Mouse (Mus musculus) cerebellum, postnatal 25 days (tissue): ENCODE data around the gene Gria3.

Experiments
- DNase-seq, 2 experiments: peaks; one replicate each; pipeline ENCODE4 v3.0.0; 2021; ENCODE audit warnings: mixed read lengths in 2 of 2

Gria3 gene

DNA sequence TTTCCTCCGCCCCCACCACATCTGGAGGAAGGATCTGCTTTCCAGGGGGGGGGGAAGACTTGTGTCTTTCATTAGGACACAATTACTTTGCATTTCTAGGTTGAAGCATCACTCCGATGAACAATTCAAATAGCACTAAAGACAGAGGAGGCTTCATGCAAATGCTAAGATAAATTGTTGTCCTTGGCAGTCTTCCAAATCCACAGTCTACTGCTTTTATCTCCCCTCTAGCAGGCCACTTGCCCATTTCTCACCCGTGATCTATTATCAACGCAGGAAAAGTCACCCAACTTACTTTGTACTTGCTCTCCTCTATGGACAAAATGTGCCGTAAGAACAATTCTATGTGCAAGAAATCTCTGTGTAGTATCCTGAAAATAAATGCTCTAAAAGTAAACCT lies 178.1 kb downstream of the Gria3 start:
- no peak for DNase-seq

DNA sequence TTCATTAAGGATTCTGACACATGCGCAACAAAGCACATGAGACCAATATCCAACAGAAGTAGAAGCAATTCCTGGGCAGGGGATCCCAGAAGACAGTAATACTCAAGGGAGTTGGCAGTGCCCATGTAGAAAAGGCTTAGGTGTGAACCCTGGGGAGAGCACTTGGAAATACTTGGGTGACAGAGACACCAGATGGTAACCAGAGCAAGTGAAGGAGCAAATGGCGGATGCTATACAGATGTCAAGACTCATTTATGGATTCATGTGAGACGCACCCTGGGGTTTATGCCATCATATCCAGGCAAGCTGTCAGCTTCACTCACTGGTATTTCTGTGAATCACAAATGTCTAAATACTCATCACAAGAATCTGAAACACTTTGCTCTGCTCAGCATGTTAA lies 187.0 kb downstream of the Gria3 start:
- DNase-seq = no peak

DNA sequence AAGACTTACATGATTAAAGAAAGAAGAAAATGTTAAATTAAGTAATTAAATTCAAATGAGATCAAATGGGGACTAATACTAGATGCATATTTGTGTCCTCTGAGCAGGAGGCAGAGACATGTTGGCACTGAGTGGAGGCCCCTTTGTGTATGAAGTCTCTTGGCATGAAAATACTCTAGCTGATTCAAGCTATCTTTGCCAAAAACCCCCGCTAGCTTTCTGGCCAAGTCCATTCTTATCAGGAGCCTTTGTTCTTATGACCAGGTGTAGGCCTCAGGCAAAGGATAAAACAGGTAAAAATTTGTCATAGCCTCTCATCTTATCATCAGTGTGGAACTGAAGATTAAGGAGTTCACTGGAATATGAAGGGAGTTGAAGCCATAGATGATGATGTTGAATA lies 206.5 kb downstream of the Gria3 start:
- peak; percentile 12 to 43 for DNase-seq

DNA sequence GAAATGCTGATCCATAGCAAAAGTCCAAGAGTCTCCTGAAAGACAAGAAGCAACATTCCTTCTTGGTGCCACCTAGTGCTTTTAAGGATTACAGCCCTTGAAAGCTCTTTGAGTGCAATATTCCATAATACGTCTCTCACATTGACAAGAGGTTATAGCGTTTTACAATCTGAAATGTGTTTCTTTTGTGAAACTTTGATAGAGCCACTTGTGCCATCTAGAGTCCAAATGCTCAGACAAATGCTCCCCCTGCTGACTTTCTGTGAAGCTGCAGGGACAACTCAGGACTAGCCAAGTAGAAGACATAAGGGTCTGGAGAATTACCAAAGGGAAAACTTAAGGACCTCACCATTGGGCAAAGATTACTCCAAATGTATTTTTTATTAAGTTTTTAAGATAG lies 214.3 kb downstream of the Gria3 start:
- DNase-seq = peak; percentile 8 to 15

DNA sequence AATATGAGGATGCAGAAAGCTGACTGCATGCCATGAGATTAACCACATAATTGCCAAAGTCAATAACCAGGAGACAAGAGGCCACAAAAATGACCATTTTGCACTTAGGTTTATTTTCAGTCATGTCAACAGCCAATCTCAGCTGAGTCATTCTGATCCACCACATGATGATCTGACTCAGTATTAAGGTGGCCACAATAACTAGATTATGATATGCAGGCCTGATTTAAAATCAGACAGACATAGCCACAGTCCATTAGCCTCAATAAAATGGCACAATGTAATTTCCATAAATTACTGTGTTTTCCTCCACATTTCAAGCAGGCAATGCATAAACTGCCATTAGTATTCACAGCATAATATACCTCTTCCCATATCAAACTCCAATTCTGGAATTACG lies 216.3 kb downstream of the Gria3 start:
- no peak for DNase-seq

DNA sequence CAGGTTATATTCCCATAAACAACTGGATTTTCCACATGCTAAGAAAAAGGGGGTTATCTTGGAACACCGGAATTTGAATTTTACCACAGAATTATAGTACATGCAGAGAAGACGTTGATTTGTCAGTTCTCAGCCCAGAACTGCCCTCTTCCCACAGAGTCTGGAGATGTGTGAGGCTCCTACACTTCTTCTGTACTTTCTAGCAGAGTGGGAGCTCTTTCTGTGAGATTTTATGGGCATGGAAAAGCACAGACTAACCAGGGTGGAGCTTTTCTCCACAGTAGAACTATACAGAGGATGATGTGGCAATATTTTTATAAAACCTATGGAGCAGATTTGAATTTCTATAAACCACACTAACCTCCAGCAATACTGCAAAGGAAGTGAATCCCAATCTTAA lies 217.7 kb downstream of the Gria3 start:
- DNase-seq = no peak

DNA sequence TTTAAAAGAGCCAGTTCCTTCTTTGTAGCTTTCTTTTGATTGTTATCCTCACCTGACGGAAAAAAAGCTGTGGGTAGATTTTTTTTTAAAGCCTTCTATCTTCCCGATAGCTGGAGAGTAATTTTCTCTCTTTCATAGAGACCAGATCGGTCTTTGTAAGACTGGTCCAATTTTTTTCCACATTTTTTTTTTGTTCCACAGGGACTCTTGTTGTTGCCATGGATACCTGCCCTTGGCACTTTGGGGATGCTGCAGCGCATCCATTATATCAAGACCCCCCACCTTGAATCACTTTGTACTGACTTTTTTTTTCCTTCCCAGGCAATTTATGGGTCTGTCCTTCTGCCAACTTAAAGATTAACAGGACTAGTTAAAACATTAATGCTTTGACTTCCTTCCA lies 232.9 kb downstream of the Gria3 start:
- DNase-seq = no peak

DNA sequence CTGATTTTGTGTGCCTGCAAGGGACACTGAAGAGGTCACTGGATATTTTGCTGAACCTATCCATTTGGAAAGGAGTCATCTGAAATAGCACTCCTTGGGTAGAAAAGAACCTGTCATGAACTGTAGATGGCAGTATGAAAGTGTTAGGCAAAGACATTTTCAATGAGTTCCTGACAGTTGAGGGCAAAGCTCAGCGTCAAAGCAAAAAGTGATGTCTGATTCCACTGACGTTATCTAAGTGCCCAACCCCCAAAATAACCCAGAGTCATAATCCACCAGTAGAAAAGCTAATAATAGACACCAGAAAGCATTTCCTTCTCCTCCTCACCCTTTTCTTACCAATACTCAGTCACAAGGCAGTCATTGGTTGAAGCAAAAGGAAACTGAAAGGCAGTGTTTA lies 244.3 kb downstream of the Gria3 start:
- DNase-seq = no peak

DNA sequence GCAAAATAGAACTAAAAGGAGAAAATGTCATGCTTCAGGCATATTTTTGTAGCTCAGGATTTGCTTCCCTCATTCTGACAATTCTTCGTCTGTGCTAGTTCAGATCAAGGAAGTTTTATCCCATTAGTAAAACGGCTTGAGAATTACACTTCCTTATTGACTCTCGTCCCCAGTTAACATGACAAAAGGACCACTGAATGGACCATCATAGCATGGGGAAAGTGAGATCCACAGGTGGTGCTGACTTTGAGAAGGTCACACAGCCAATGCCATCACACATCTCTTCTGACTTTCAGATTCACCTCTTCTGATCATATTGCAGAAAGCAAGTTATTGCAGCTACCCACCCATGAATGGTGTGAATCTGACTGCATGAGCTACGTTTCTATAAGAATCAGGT lies 257.1 kb downstream of the Gria3 start:
- DNase-seq = no peak

DNA sequence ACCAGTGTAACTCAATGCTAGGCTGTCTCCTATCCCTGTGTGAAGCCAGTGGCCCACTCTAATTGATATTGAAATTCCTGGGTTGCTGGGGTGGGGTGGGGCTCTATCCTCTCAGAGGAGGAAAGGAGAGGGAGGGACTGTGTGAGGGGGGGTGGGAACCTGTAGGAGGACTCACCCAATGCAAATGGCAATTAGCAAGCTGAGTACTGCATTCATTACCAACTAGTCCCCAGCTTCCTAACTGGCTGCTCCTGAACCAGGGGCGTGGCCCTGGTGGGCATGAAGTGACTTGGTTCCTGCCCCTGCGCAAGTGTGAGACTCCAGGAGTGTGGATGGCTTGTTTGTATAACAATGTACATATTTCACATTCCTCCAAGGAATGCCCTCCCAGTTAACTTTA lies 288.2 kb downstream of the Gria3 start:
- DNase-seq = no peak

DNA sequence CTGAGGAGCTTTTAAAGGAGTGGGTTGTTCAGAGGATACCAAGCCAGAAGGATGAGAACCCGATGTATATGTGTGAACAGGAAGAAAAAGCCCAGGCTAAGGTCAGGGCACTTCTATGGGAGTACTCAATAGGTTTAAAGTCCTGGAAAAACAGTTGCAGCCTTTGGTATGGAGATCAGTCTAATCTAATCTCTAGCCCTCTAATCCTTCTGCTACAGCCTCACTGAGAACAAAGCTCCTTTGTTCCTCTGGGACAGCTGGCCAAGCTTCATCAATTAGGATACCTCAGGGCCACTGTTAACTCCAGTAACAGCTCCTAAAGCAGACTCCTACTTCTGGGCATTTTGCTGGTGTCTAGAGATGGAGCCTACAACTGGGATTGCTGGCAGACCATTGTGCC lies 291.4 kb downstream of the Gria3 start:
- DNase-seq = no peak
